Mouse (Mus musculus) testis, adult 2 months (tissue): ENCODE results near the gene Slc29a3.

Source experiments
- CTCF ChIP-seq: fragments of 200-500 bp; IDR thresholded peaks from 2 replicates; pipeline ENCODE4 v1.5.1; 2012; ENCODE audit warnings: low read depth, mild to moderate bottlenecking, inconsistent platforms, low read length, moderate library complexity; ENCODE audit not compliant: control insufficient read depth, insufficient read depth, insufficient replicate concordance
- POLR2A ChIP-seq: fragments of 200-500 bp; IDR thresholded peaks from 2 replicates; pipeline ENCODE4 v1.6.1; 2012; ENCODE audit warnings: low read depth, mild to moderate bottlenecking, inconsistent platforms, low read length, moderate library complexity; ENCODE audit not compliant: control insufficient read depth

DNA sequence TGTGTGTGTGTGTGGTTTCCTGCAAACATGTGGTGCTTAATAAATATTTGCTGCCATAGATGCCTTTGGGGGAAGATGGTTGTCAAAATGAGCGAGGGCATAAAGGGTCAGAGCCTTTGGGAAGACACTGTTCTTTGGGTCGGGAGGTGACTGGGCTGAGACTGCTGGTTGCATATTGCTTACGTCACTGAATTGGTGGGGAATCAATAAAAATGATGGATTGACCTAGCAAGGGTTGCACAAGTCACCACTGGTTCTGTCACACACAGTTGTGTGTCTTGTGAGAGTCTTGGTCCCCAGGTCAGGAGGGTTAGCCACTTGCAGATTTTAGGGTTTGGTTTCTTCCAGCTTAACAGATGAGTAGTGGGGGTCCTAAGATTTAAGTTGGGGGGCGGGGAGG lies 75.3 kb downstream of the Slc29a3 start:
- TF ChIP-seq POLR2A = no peak
- TF ChIP-seq CTCF = no peak
